In the genomic region with DNA sequence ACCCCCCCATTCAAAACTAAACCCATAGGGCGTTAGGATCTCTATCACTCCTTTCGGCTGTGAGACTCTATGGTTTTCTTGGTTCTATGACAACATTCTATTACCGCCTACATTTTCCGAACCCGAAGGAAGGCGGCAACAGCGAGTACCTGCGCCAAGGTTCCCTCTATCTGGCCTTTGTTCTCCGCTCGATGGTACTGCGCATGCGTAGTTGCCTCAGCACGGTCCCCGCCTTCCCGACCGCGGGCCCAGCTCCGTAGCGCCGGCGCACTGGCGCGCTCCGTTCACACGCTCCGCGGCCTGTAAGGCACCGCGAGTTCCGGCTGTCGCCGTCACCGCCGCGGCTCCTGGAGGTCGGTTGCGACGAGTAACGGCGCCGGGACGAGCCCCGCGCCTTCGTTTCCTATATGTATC, we compare ENCODE assay signal across 8 mouse cellular contexts. TPM values are rescaled to one million over a fixed set of nuclear protein-coding genes. Genes with fewer than 3 reads are reported as not detected.
DNase-seq lines count a peak whose midpoint lies in the region; ATAC-seq lines count a peak whose summit lies in the region.

A gene (plus strand): TSS at position 239 of the 414 bp plus-strand sequence.

- H3K36me3 ChIP-seq in hindbrain, embryonic 12.5 days: no peaks in the 10 kb centered on the region

- peak within 1 kb of the TSS; percentile 85 for H3K27ac ChIP-seq in hindbrain, embryonic 12.5 days

- DNase-seq in NIH3T3 (ENCODE audit: low read depth): peak; percentile 99
- DNase-seq in cerebellum, postnatal 10 days: peak; percentile 98 to 99
- peak; percentile 95 to 96 for DNase-seq in frontal cortex, postnatal 10 days (ENCODE audit: low spot score in 2 of 2)
- DNase-seq in layer of hippocampus, postnatal 14 days (ENCODE audit: low spot score in 2 of 2): peak; percentile 97 to 99
- DNase-seq in lung, postnatal 14 days: peak; percentile 98
- peak; percentile 98 for DNase-seq in retina, adult 2 months (ENCODE audit: low read depth, low spot score)
- DNase-seq in thymus, postnatal 36 days: peak; percentile 96 to 98

- H3K9me3 ChIP-seq in hindbrain, embryonic 12.5 days (replicated peaks): 0 out of 2 replicates have a peak, but pooled peaks cover 2% of the 10 kb centered on the region

- peak within 1 kb of the TSS; percentile 92 for H3K4me2 ChIP-seq in hindbrain, embryonic 12.5 days (replicated peaks)

- under 1% methylated on average over 45 of the region's 45 CpGs for WGBS in hindbrain, embryonic 12.5 days

- no peaks in the 10 kb centered on the region for H3K27me3 ChIP-seq in hindbrain, embryonic 12.5 days

- peak; percentile 99 for ATAC-seq in hindbrain, embryonic 12.5 days (ENCODE audit: low FRiP score)

- H3K4me1 ChIP-seq in hindbrain, embryonic 12.5 days: peaks cover 19% of the 10 kb centered on the region

- H3K9ac ChIP-seq in hindbrain, embryonic 12.5 days: peak within 1 kb of the TSS; percentile 84

- H3K4me3 ChIP-seq in hindbrain, embryonic 12.5 days: peak within 1 kb of the TSS; percentile 61

RNA-seq across cellular contexts. Expression of the gene that starts here (rescaled TPM):
- polyA plus RNA-seq in hindbrain, embryonic 12.5 days (2016; fragmentation: Nextera tagmentation; extraction: Ambion mirVana): 38.5 and 40.3 TPM in 2 replicates
- 100 to 1,000 TPM; 114 to 128 TPM for total RNA-seq in layer of hippocampus, postnatal 14 days (2021)

Comparison
In these comparisons a context has a peak if more than half of its experiments do, and no peak if none do; other contexts are left out.
1. Peak in every context shown above with its lines: DNase-seq, ATAC-seq, H3K4me3 ChIP-seq and H3K27ac ChIP-seq.